Mouse (Mus musculus) forebrain, postnatal 0 days (tissue): ENCODE data around the gene Dbp. TPM values are rescaled to one million over a fixed set of nuclear protein-coding genes. Genes with fewer than 3 reads are reported as not detected.
"Not testable (repeated sequence)": the region's sequence is repeated elsewhere in the genome, so short reads cannot be mapped to it uniquely, and the experiment has no call there.

Experiments
- ATAC-seq: fragments of 200-750 bp; cut with Nextera tagmentation; 2 replicates; pipeline ENCODE4 v1.8.0; 2017; ENCODE audit warnings: mild to moderate bottlenecking, moderate library complexity
- DNase-seq: peaks from one replicate; pipeline ENCODE4 v3.0.0-alpha.2; 2015
- H3K27ac ChIP-seq: fragments of 300-500 bp; sonication (generic); 2 replicates; pipeline ENCODE4 v1.5.1; 2014; ENCODE audit warnings: low read depth, mild to moderate bottlenecking, antibody characterized with exemption, low read length, moderate library complexity, mixed read lengths
- H3K27me3 ChIP-seq: fragments of 300-500 bp; sonication (generic); 2 replicates; pipeline ENCODE4 v1.6.1; 2014; ENCODE audit warnings: mild to moderate bottlenecking, low read length, mixed read lengths; ENCODE audit not compliant: insufficient read depth
- H3K36me3 ChIP-seq: fragments of 300-500 bp; sonication (generic); 2 replicates; pipeline ENCODE4 v1.6.1; 2014; ENCODE audit warnings: mild to moderate bottlenecking, moderate library complexity; ENCODE audit not compliant: insufficient read depth
- H3K4me1 ChIP-seq: fragments of 300-500 bp; sonication (generic); 2 replicates; pipeline ENCODE4 v1.6.1; 2014; ENCODE audit warnings: antibody characterized with exemption; ENCODE audit not compliant: insufficient read depth
- H3K4me2 ChIP-seq: fragments of 300-500 bp; sonication (generic); 2 replicates; pipeline ENCODE4 v1.6.1; 2014; ENCODE audit warnings: low read depth, mild to moderate bottlenecking, moderate library complexity
- H3K4me3 ChIP-seq: fragments of 300-500 bp; sonication (generic); 2 replicates; pipeline ENCODE4 v1.5.1; 2014; ENCODE audit warnings: low read depth, low read length, mixed read lengths
- H3K9ac ChIP-seq: fragments of 300-500 bp; sonication (generic); 2 replicates; pipeline ENCODE4 v1.6.1; 2014; ENCODE audit warnings: mild to moderate bottlenecking
- H3K9me3 ChIP-seq: fragments of 300-500 bp; sonication (generic); 2 replicates; pipeline ENCODE4 v1.6.1; 2016; ENCODE audit warnings: low read length
- CTCF ChIP-seq: sonication (generic); IDR thresholded peaks from 2 replicates; pipeline ENCODE4 v1.5.1; 2016; ENCODE audit warnings: antibody characterized with exemption, control low read depth, low read depth
- WGBS: fragments of 180-500 bp; shearing (Covaris S2); extraction: QIAGEN DNeasy Blood & Tissue Kit; methylation state at CpG from one replicate; pipeline ENCODE4 v1.1.7; 2014; 5-methylcytosine and 5-hydroxymethylcytosine counted together
- polyA plus RNA-seq: library from polyadenylated mRNA; unstranded; fragments of >200 nt; fragmentation: Nextera tagmentation; extraction: Ambion mirVana; gene quantifications from 2 replicates; pipeline ENCODE4 v1.2.1, GENCODE M21; 2015
- total RNA-seq: library from RNA; depleted of rRNA; stranded (reverse); fragments of >200 nt; gene quantifications from 2 replicates; pipeline ENCODE4 v1.2.3, GENCODE M21; 2014; rRNA removed

Gene Dbp
- total RNA-seq (9.0 and 11.7 TPM in 2 replicates), polyA plus RNA-seq (6.4 and 6.6 TPM in 2 replicates)

DNA sequence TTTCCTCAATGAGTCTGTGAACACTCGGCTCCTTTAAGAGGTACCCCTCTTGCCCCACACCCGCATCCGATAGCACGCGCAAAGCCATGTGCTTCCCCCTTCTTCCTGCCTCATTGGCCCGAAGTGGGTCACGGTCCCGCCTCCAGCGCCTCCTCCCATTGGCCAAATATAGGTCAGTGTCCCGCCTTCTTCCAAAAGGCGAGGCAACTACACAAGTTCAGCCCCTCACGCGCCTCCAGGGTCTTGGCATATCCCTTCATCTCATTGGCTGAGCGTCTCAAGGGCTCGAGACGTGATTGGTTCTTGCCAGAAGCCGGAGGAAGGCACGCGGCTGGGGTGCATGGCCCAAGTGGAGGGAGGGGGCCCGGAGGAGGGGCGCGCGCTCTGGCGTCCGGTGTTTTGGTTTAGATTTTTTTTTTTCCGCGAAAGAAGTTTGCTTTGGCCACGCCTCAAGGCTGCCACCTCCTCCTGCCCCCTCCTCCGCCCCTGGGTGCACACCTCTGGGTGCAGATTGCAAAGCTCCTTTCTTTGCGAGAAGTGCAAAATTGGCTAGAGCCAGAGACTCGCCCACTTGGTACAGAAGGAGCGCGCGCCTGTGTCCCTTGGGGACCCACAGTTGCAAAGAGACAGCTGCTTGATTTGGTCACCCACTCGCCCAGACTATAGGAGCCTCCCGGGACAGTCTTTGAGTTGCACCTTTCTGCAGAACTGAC is at the start of gene Dbp:
Gene Dbp (plus strand): TSS at position 359 of the 713 bp plus-strand sequence.
- DNase-seq (peak; percentile 99), ATAC-seq (peak; percentile 81)
- no peak for TF ChIP-seq CTCF
- H3K36me3 ChIP-seq, result 0 out of 2 replicates have a peak, but pooled peaks cover 2% of the 10 kb centered on the region
- no peaks in the 10 kb centered on the region for H3K27me3 ChIP-seq
- H3K4me2 ChIP-seq, result peak within 1 kb of the TSS; percentile 97
- under 1% methylated on average over 36 of the region's 36 CpGs for WGBS
- peak within 1 kb of the TSS; percentile 41 for H3K4me3 ChIP-seq
- H3K4me1 ChIP-seq, result peaks cover 46% of the 10 kb centered on the region
- peak within 1 kb of the TSS; percentile 95 for H3K27ac ChIP-seq
- no peaks in the 10 kb centered on the region for H3K9me3 ChIP-seq
- peak within 1 kb of the TSS; percentile 60 for H3K9ac ChIP-seq

DNA sequence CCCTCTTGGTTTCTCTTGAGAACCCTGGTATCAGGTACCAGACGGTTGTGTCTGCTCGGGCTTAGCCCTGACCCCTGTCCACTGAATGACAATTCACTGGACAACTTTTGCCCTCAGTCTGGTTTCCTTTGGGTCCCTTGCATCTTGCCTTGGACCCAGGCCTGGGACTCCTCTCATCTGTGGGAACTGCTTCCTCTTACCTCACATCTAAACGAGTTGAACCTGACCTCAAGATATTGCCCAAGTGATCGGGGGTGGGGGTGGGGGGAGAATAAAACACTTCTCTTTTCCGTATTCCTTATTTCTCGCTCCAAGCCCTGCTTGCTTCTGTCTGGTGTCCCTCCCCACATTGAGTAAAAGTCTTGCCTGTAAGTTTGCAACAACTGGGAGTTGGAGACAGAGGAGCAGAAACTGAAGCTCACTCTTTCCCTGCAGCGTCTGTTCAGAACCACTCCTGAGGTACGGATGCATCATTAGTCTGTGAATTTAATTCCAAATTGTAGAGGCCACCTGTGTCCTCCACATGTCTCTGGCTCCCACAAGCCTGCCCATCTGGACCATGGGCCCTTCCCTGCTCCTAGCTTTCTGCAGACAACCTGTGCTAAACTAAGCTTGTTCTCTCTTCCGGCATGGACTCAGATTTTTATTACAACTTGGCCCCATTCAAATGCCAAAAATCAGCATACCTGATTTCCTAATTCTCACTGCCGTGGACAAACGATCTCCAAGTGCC is 44.0 kb upstream of the Dbp start:
- no peak overlapping the region for H3K27ac ChIP-seq
- DNase-seq (no peak), ATAC-seq (no peak)
- no peak overlapping the region for H3K4me3 ChIP-seq
- WGBS, result 78% methylated on average over 11 of the region's 11 CpGs
- no peaks in the 10 kb centered on the region for H3K36me3 ChIP-seq
- H3K27me3 ChIP-seq, result no peaks in the 10 kb centered on the region
- H3K4me2 ChIP-seq, result no peak overlapping the region
- no peak overlapping the region for H3K9ac ChIP-seq
- H3K9me3 ChIP-seq, result no peaks in the 10 kb centered on the region
- no peak for TF ChIP-seq CTCF
- no peaks in the 10 kb centered on the region for H3K4me1 ChIP-seq

GRCm38 (mm10) chr7:45661702-45662101 is 43.2 kb upstream of the Dbp start:
- not testable (repeated sequence) for H3K4me3 ChIP-seq, H3K4me2 ChIP-seq, H3K9me3 ChIP-seq, H3K9ac ChIP-seq, ATAC-seq, H3K27me3 ChIP-seq, H3K27ac ChIP-seq, DNase-seq, H3K36me3 ChIP-seq, H3K4me1 ChIP-seq
- WGBS, result 86% methylated on average over 6 of the region's 6 CpGs

DNA sequence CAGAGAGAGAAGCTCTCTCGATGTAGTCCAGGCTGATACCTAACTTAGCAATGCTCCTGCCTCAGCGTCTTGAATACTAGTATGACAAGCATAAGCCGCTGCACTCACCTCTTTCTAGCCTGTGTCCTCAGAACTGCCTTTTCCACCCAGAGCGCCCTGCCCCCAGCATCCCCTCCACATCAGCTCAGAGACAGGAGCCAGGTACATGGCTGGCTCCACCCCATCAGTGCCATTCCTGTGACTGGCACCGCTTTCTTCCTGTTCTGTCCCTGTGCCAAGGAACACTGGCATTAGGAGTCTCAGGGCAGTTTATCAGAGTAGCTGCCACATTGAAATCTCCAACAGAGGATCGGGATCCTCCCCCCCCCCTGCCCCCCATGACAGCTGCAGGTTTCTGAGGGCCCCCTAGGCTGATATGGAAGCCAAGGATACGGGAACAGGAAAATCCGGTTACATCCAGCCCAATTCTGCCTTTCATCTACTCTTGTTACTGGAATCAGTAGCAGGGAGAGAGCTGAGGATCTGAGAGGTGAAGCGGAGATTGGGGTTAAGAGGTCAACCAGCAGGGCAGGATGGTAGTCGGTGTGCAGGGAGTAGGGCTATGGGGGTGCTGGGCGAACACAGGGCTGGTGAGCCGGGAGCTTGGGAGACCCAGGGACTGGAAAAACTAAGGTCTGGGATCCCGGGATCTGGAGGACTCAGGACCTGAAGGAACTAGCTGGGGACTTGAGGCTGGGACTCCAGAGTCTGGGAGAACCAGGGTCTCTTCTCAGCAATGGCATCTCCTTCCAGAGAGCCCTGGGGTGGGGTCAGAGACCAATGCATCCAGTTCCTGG is 39.4 kb upstream of the Dbp start:
- no peak for TF ChIP-seq CTCF
- H3K4me2 ChIP-seq, result no peak overlapping the region
- no peak for ATAC-seq
- H3K4me3 ChIP-seq, result no peak overlapping the region
- no peak overlapping the region for H3K9ac ChIP-seq
- no peaks in the 10 kb centered on the region for H3K27me3 ChIP-seq
- H3K27ac ChIP-seq, result no peak overlapping the region
- WGBS, result 63% methylated on average over 13 of the region's 13 CpGs
- no peaks in the 10 kb centered on the region for H3K9me3 ChIP-seq
- no peak for DNase-seq
- H3K4me1 ChIP-seq, result no peaks in the 10 kb centered on the region
- no peaks in the 10 kb centered on the region for H3K36me3 ChIP-seq

- no peaks in the 10 kb centered on the region for H3K36me3 ChIP-seq
- H3K27ac ChIP-seq, result no peak within 1 kb of the TSS
- H3K9me3 ChIP-seq, result no peaks in the 10 kb centered on the region
- 86% methylated on average over 7 of the region's 7 CpGs for WGBS
- DNase-seq (no peak), ATAC-seq (no peak)
- H3K9ac ChIP-seq, result no peak within 1 kb of the TSS
- H3K4me2 ChIP-seq, result no peak within 1 kb of the TSS
- no peak within 1 kb of the TSS for H3K4me3 ChIP-seq
- H3K27me3 ChIP-seq, result no peaks in the 10 kb centered on the region
- no peak for TF ChIP-seq CTCF
- no peaks in the 10 kb centered on the region for H3K4me1 ChIP-seq
These were observed 38.7 kb upstream of the Dbp start, which contains the start of gene Fut2 for GRCm38 (mm10) chr7:45666161-45666560. Fut2 (minus strand) TSS chr7:45666394.

DNA sequence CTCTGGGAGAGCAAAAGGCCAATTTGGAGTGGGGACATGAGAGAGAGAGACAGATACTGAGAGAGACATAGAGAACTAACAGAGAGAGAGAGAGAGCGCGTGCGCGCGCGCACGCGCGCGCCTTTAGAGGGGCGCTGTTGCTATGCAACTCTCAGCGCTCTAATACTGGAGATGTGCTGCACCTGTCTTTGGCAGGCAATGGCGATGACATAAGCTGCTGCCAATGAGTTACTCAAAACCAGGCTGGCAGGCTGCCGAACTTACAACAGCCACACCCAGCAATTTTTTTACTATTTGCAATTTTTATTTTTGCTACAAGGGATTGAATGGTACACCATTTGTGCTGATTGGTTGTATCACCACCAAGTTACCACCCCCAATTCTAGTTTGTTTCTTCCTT is 37.1 kb upstream of the Dbp start:
- DNase-seq, result peak; percentile 54

More for the DNA sequence above, 37.1 kb upstream of the Dbp start:
- H3K9ac ChIP-seq, result no peak overlapping the region
- H3K27me3 ChIP-seq, result no peaks in the 10 kb centered on the region
- WGBS, result 68% methylated on average over 14 of the region's 14 CpGs
- H3K9me3 ChIP-seq, result no peaks in the 10 kb centered on the region
- H3K4me1 ChIP-seq, result no peaks in the 10 kb centered on the region
- no peak overlapping the region for H3K27ac ChIP-seq
- peak; percentile 51; the same call in 1 of the 2 replicates for ATAC-seq
- H3K4me2 ChIP-seq, result no peak overlapping the region
- no peaks in the 10 kb centered on the region for H3K36me3 ChIP-seq
- H3K4me3 ChIP-seq, result no peak overlapping the region
- TF ChIP-seq CTCF, result no peak
